Mouse (Mus musculus): Measurements from ENCODE around the gene Atf3.

The Atf3 gene

GRCm38 (mm10) chr1:191230355-191230931 lies 12.6 kb upstream of the Atf3 start:
- DNase-seq (ENCODE audit: low spot score in 2 of 2) = no peak

DNA sequence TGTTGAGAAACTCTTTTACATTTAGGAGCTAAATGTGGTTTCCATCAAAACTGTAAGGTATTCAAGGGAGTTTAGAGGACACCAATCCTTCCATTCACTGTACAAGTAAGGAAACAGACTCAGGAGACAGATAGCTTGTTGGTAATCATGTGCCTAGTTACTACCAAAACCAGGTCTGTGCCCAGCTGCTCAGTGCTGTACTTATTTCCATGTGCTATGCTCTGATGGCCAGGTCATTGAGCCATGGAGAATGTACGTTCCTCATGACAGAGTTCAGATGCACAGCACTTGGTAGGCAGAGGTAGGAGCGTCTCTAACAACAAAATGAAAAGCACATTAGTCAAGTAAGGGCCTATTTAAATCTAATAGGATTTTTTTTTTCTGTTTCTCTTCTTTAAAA lies 8.7 kb upstream of the Atf3 start:
- DNase-seq (ENCODE audit: low spot score in 2 of 2) = no peak

DNA sequence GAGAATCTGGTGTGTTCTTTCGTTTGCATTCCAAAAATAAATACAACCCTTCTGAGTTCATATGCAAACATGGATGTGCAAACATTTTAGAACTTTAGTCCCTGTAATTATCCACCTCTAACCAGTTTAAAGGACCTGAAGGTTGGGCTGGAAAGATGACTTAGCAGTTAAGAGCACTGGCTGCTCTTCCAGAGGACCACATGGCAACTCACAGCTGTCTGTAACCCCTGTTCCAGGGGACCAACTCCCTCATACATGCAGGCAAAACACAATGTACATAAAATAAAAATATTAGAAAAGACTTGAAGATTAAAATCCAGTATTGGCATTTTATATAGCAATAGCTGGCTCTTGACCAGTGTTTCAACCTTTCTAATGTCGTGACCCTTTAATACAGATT lies 7.9 kb upstream of the Atf3 start:
- no peak for DNase-seq (ENCODE audit: low spot score in 2 of 2)

DNA sequence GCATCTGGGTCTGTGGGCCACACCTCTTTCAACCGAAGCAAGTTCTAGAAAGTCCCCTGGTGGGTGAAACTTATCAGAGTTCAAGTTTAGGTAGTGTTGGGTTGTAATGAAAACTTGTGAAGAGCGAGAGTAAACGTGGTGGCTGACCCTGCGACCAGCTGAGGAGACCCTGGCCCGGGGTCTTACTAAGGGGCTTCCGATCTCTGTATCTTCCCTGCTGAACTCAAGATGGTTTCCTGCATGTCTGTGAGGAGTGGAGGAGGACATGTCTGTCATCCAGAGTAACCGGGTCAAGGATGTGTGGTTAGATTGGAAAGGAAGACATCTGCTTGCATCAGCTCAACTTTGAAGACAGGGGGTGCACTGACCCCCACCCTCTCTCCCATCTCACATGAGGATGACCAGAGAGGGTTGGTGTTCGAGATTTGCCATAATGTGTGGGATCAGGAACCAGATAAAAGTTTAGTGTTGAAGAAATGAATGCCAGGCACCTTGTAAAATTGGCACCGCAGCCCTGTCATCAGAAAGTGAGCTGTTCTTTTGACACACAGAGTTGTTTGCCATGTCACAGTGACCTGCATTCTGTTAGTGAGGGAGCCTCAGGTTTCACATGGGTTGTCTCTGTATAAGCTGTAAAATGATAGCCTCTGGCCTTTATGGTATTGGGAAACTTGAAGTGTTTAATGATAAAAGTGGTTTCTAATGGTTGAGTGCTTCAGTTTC lies 7.3 kb upstream of the Atf3 start:
- DNase-seq (ENCODE audit: low spot score in 2 of 2) = no peak

- DNase-seq (ENCODE audit: low spot score in 2 of 2) = peak; percentile 80 to 92
Observed at GRCm38 (mm10) chr1:191224302-191224980, 6.6 kb upstream of the Atf3 start.

- DNase-seq (ENCODE audit: low spot score in 2 of 2) = no peak
Observed at GRCm38 (mm10) chr1:191223930-191224301, 6.1 kb upstream of the Atf3 start.

- no peak for DNase-seq (ENCODE audit: low spot score in 2 of 2)
Observed at GRCm38 (mm10) chr1:191222031-191222430, 4.2 kb upstream of the Atf3 start.

- DNase-seq (ENCODE audit: low spot score in 2 of 2) = no peak
Observed at GRCm38 (mm10) chr1:191220588-191220987, 2.7 kb upstream of the Atf3 start.

GRCm38 (mm10) chr1:191219748-191220147 lies 1.9 kb upstream of the Atf3 start:
- no peak for DNase-seq (ENCODE audit: low spot score in 2 of 2)

DNA sequence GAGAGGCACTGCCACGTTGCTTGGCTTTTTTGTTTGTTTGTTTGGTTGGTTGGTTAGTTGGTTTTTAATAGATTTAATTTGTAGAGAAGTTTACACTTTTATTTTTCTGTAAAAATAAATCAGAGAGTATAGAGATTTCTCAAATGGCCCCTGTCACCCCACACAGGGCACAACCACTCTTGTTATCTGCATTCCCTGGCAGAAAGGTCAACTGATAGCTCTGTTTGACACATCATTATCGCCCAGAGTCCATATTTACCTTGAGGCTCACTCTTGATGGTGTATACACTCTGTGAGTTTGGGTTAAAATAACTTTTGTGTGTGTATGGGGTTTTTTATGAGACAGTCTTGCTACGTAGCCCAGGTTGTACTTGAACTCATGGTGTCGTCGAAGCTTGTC lies 744 bp upstream of the Atf3 start:
- DNase-seq (ENCODE audit: low spot score in 2 of 2) = no peak

GRCm38 (mm10) chr1:191215776-191216661 lies 1.8 kb downstream of the Atf3 start:
- no peak for DNase-seq (ENCODE audit: low spot score in 2 of 2)

DNA sequence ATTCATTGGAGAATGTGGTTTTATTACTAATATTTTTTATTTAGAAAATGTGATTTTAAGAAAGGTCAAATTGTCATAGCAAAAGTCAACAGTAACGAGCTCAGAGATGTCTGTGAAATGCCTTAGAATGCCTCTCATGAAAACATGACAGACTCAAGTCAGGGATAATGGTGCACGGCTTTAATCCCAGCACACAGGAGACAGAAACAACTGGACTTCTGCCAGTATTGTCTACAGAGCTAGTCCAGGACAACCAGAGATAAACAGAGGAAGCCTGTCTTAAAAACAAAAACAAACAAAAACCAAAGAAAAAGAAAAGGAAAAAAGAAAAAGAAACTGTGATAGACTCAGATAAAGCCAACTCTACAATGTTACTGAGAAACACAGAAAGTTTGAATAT lies 6.7 kb downstream of the Atf3 start:
- DNase-seq (ENCODE audit: low spot score in 2 of 2) = no peak

DNA sequence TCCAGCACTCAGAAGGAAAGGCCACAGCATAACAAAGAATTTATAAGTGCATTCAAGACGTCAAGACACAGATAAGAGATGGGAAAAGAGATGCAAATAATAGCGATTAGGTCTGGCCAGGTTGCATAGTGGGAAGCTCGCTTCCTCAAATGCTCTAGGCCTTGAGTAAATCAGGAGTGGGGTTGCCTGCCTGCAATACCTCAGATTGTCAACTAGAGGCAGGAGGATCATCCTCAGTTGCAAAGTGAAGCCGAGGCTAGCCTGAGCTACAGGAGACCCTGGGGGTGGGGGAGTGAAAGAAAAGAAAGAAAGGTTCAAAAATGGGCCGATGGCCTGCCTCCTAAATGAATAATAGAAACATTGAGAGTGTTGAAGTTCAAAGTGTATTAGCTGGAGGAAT lies 12.0 kb downstream of the Atf3 start:
- DNase-seq (ENCODE audit: low spot score in 2 of 2) = no peak

DNA sequence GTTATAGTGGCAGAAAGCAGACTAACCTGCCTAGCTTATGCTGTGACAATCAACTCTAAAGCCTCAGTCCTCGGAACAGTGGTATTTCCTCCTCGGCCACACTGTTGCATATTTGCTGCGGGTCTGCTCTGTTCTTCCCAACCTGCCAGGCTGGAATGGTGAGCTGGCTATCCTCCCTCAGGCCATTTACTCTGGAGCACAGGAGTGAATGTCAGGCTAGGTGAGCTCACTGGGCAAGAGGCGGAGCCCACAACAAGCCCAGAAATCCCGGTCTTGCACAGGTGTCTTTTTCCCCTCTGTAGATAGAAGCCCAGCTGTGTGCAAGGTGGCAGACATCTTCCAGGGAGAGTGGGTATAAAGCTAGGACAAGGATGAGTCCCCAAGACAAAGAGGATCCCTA lies 13.0 kb downstream of the Atf3 start:
- DNase-seq (ENCODE audit: low spot score in 2 of 2) = no peak

GRCm38 (mm10) chr1:191203496-191203895 lies 14.3 kb downstream of the Atf3 start:
- DNase-seq (ENCODE audit: low spot score in 2 of 2) = no peak

DNA sequence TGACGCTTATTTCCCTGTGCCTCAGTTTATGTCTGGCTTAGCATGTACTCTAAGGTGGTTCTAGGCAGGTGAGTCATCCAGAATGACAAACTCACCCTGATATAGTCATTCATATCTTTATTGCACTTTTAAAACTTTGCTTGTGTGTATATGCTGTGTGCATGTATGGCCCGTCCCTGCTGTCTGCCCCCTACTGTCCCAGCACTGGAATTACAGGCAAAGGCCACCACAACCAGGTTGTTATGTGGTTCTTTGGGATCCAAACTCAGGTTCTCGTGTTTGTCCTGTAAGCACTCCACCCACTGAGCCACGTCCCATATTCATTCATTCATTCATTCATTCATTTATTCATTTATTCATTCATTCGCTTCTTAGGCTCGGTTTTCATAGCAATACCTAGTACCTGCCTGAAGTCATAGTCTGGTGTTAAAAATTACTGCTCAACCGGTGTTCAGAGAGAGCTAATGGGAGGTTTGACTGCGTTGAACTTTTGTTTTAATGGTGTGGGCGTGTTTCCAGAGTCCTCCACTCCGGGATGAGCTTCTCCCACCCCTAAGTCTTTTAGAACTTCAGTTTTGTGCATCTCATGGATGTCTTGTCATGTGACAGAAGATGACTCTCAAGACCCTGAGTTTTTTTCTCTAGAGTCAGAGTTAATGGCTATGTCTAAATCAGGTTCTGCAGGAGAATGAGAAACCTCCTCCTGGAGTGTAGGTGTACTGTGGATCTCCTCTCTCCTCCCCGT lies 15.5 kb downstream of the Atf3 start:
- DNase-seq (ENCODE audit: low spot score in 2 of 2) = no peak

- no peak for DNase-seq (ENCODE audit: low spot score in 2 of 2)
Observed at GRCm38 (mm10) chr1:191200816-191201602, 16.8 kb downstream of the Atf3 start.

GRCm38 (mm10) chr1:191197916-191198315 lies 19.9 kb downstream of the Atf3 start:
- DNase-seq (ENCODE audit: low spot score in 2 of 2) = no peak

- DNase-seq (ENCODE audit: low spot score in 2 of 2) = no peak
Observed at GRCm38 (mm10) chr1:191196016-191196415, 21.8 kb downstream of the Atf3 start.

- DNase-seq (ENCODE audit: low spot score in 2 of 2) = no peak
Observed at GRCm38 (mm10) chr1:191193657-191194424, 24.0 kb downstream of the Atf3 start.
